Mouse (Mus musculus) intestine, embryonic 15.5 days (tissue): ENCODE measurements around the gene Sec31a. TPM values are rescaled to one million over a fixed set of nuclear protein-coding genes. Genes with fewer than 3 reads are reported as not detected.

Experiments
- ATAC-seq: fragments of 200-750 bp; cut with Nextera tagmentation; 2 replicates; pipeline ENCODE4 v1.8.0; 2017; ENCODE audit warnings: moderate TSS enrichment, moderate library complexity
- H3K27ac ChIP-seq: fragments of 300-500 bp; sonication (generic); 2 replicates; pipeline ENCODE4 v1.5.1; 2015; ENCODE audit warnings: mild to moderate bottlenecking, inconsistent platforms
- H3K27me3 ChIP-seq: fragments of 300-500 bp; sonication (generic); replicated peaks from 2 replicates; pipeline ENCODE4 v1.6.1; 2015; ENCODE audit warnings: inconsistent platforms
- H3K36me3 ChIP-seq: fragments of 300-500 bp; sonication (generic); 2 replicates; pipeline ENCODE4 v1.6.1; 2015; ENCODE audit warnings: inconsistent platforms
- H3K4me1 ChIP-seq: fragments of 300-500 bp; sonication (generic); replicated peaks from 2 replicates; pipeline ENCODE4 v1.6.1; 2015; ENCODE audit warnings: inconsistent platforms
- H3K4me2 ChIP-seq: fragments of 300-500 bp; sonication (generic); replicated peaks from 2 replicates; pipeline ENCODE4 v1.6.1; 2015; ENCODE audit warnings: mild to moderate bottlenecking, inconsistent platforms
- H3K4me3 ChIP-seq: fragments of 300-500 bp; sonication (generic); replicated peaks from 2 replicates; pipeline ENCODE4 v1.5.1; 2015; ENCODE audit warnings: inconsistent platforms
- H3K9ac ChIP-seq: fragments of 300-500 bp; sonication (generic); 2 replicates; pipeline ENCODE4 v1.6.1; 2015; ENCODE audit warnings: inconsistent platforms
- H3K9me3 ChIP-seq: fragments of 300-500 bp; sonication (generic); 2 replicates; pipeline ENCODE4 v1.6.1; 2016; ENCODE audit warnings: inconsistent platforms
- WGBS: fragments of 180-500 bp; shearing (Covaris S2); methylation state at CpG from one replicate; pipeline ENCODE4 v1.1.7; 2015; 5-methylcytosine and 5-hydroxymethylcytosine counted together
- polyA plus RNA-seq: library from polyadenylated mRNA; unstranded; fragments of >200 nt; fragmentation: Nextera tagmentation; extraction: Ambion mirVana; gene quantifications from 2 replicates; pipeline ENCODE4 v1.2.1, GENCODE M21; 2015

Gene Sec31a
- polyA plus RNA-seq, 1 experiment from 2014 or later = 179 TPM

DNA sequence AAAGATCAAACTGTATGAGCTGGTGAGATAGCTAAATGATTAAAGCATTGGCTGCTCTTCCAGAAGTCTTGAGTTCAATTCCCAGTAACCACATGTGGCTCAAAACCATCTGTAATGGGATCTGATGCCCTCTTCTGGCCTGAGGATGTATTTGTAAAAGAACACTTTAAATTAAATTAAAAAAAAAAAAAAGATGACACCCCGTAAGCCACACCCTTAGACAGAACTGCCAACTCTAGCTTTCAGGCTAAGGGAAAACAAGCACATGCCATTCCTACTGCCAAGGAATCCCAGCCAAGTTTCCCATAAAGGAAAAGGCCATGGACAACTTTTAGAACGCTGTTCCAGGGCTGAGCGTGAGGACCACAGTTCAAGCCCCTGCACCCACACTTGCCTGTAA, 22.4 kb downstream of the Sec31a start:
- Histone ChIP-seq H3K27ac (no peak overlapping the region), H3K4me1 (no peaks in the 10 kb centered on the region), H3K9me3 (no peaks in the 10 kb centered on the region), H3K4me2 (no peak overlapping the region), H3K27me3 (no peaks in the 10 kb centered on the region), H3K9ac (no peak overlapping the region), H3K36me3 (peaks cover 44% of the 10 kb centered on the region), H3K4me3 (no peak overlapping the region)
- 85% methylated on average over 3 of the region's 3 CpGs for WGBS
- ATAC-seq = no peak

DNA sequence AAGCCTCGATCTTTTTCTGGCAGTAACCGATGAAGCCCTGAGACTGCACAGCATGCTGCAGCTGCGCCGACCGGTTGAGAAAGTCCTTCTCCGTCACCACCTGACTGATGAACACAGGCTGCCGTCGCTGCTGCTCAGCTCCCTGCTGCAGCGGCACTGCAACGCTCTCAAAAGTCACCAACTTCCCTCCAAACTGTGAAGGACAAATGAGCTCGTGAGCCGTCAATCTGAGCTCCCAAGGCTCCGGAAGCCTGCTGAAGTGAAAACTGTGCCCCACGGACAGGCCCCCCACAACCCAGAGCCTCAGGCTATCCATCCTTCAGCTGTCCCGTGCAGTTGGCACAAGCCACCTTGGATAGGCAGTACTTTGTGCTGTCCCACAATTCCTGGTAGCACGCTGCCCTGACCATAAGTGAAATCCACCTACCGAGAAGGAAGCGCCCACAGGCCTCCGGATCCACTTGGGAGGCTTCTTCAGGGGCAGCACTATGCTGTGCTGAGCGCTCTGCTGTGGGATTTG, 23.5 kb downstream of the Sec31a start:
- ATAC-seq = no peak
- 92% methylated on average over 20 of the region's 20 CpGs for WGBS
- no peak overlapping the region for H3K27ac ChIP-seq
- no peak overlapping the region for H3K4me2 ChIP-seq
- no peaks in the 10 kb centered on the region for H3K9me3 ChIP-seq
- no peak overlapping the region for H3K9ac ChIP-seq
- H3K4me3 ChIP-seq = no peak overlapping the region
- no peaks in the 10 kb centered on the region for H3K4me1 ChIP-seq
- H3K36me3 ChIP-seq = peaks cover 39% of the 10 kb centered on the region
- H3K27me3 ChIP-seq = no peaks in the 10 kb centered on the region

DNA sequence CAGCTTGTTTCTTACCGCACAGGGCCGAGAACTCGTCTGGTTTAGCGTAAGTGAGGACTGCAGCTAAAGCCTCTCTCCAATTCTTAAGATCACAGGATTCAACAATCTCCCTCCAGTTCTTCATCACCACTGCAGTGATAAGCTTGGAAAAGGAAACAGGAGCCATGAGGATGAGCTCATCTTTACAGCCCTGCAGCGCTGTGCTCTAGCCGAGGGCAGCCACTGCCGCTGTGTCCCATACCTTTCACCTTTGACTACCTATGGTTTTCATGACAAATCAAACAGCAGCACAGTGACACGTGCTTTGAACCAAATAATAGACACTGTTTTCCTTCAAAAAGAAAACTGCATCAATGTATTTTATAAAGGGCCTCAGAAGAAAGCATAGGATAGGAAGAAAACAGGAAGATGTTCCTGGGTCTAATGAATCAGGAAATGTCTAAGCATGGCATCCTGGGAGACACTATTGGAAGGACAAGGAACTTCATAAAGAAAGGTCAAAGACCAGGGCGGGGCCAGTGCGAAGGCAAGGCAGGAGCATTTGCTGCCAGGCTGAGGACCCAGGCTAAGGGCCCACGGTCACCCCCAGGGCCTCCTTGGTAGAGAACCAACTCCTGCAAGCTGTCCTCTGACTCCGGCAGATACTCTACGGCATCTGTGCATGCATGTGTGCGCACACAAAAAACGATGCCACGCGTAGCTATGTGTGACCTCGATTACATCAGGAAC, 32.1 kb downstream of the Sec31a start:
- Histone ChIP-seq H3K9me3 (no peaks in the 10 kb centered on the region), H3K4me2 (no peak overlapping the region), H3K9ac (no peak overlapping the region), H3K27ac (peak overlapping the region; percentile 49; the same call in 1 of the 2 replicates), H3K4me3 (no peak overlapping the region), H3K36me3 (peaks cover 42% of the 10 kb centered on the region), H3K27me3 (no peaks in the 10 kb centered on the region), H3K4me1 (no peaks in the 10 kb centered on the region)
- ATAC-seq = peak; percentile 65
- 81% methylated on average over 18 of the region's 18 CpGs for WGBS

DNA sequence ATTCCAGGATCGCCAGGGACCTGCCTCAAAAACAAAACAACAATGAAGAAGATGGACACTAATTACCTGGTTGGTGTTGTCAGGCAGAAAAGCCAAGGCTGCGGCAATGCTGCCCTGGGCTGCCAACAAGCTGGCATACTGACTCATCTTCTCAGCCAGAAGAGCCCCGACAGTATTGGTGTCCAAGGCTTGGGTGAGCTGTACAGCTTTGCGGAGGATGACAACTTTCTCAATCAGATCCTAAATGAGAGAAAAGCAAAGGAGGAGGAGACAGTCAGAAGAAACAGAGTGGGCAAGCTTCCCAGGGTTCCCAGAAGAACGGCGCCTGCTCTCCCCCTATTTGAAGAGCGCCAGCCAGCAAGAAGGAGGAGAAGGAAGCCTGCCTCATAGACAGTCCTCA, 34.9 kb downstream of the Sec31a start:
- Histone ChIP-seq H3K4me1 (no peaks in the 10 kb centered on the region), H3K27me3 (no peaks in the 10 kb centered on the region), H3K9ac (no peak overlapping the region), H3K36me3 (peaks cover 51% of the 10 kb centered on the region), H3K9me3 (no peaks in the 10 kb centered on the region), H3K4me2 (no peak overlapping the region), H3K4me3 (no peak overlapping the region), H3K27ac (peak overlapping the region; percentile 54; the same call in 1 of the 2 replicates)
- no peak for ATAC-seq
- WGBS = 93% methylated on average over 7 of the region's 7 CpGs

DNA sequence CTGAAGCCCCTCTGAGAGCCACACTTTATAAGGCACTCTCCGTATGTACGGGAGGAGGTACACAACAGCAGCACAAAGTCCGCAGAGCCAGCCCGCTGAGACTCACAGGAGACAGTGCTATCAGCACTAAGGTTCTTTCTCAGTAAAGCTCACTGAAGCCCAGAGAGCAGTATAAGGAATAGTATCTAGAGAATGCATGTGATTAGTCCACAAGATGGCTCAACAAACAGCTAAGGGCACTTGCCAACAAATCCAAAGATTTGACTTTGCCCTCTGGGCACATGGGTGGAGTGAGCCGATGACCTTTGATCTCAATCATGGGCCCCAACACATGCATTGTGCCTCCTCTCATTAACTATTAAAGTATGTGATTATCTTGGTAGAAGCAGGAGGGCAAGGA, 35.8 kb downstream of the Sec31a start:
- no peak overlapping the region for H3K9ac ChIP-seq

DNA sequence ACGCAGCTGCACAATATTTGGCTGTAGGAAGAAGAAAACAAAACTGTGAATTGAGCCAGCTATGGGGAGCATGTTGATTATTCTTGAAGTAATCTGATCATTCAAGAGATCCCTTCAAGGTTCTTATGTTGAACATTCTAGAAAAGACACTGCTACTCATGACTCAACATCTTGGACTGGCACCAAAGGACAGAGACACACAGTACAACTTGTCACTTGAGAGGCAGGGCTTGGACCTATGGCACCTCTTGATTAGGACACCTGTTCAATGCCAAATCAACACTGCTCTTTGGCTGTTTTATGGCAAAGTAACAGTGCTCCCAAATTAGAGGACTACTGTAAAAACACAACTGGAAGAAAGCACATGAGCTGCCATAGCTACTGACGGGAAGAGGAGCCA, 37.1 kb downstream of the Sec31a start:
- Histone ChIP-seq H3K36me3 (peaks cover 56% of the 10 kb centered on the region), H3K9ac (no peak overlapping the region), H3K9me3 (no peaks in the 10 kb centered on the region), H3K27ac (no peak overlapping the region), H3K4me2 (no peak overlapping the region), H3K27me3 (no peaks in the 10 kb centered on the region), H3K4me1 (no peaks in the 10 kb centered on the region), H3K4me3 (no peak overlapping the region)
- WGBS = 93% methylated on average over 2 of the region's 2 CpGs
- ATAC-seq = no peak

More for the DNA sequence above, 35.8 kb downstream of the Sec31a start:
- no peaks in the 10 kb centered on the region for H3K27me3 ChIP-seq
- peaks cover 49% of the 10 kb centered on the region for H3K36me3 ChIP-seq
- 74% methylated on average over 5 of the region's 5 CpGs for WGBS
- peak overlapping the region; percentile 31; the same call in 1 of the 2 replicates for H3K4me2 ChIP-seq
- no peak overlapping the region for H3K4me3 ChIP-seq
- H3K4me1 ChIP-seq = no peaks in the 10 kb centered on the region
- H3K9me3 ChIP-seq = no peaks in the 10 kb centered on the region
- peak overlapping the region; percentile 95 for H3K27ac ChIP-seq
- ATAC-seq = peak; percentile 90

DNA sequence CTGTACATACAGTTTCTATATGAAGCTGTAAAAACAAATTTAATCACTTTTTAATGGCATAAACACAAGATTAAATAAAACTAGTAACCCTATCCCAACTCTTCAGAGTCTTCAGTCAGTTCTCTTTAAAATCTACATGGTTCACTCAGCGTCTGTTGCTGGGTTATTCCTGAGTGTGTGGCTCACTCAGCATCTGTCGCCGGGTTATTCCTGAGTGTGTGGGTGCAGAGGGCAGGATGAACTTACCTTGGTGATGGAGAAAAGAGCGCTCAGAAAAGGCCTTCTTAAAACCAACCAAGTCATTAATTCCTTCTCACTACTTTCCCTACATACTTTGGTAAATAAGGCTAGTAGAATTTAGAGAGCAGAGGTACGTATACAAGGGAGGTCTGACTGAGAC, 37.8 kb downstream of the Sec31a start:
- no peak overlapping the region for H3K27ac ChIP-seq
- peaks cover 55% of the 10 kb centered on the region for H3K36me3 ChIP-seq
- H3K9me3 ChIP-seq = no peaks in the 10 kb centered on the region
- WGBS = 91% methylated on average over 5 of the region's 5 CpGs
- H3K4me1 ChIP-seq = no peaks in the 10 kb centered on the region
- H3K4me3 ChIP-seq = no peak overlapping the region
- no peak overlapping the region for H3K9ac ChIP-seq
- H3K27me3 ChIP-seq = no peaks in the 10 kb centered on the region
- ATAC-seq = no peak
- no peak overlapping the region for H3K4me2 ChIP-seq

DNA sequence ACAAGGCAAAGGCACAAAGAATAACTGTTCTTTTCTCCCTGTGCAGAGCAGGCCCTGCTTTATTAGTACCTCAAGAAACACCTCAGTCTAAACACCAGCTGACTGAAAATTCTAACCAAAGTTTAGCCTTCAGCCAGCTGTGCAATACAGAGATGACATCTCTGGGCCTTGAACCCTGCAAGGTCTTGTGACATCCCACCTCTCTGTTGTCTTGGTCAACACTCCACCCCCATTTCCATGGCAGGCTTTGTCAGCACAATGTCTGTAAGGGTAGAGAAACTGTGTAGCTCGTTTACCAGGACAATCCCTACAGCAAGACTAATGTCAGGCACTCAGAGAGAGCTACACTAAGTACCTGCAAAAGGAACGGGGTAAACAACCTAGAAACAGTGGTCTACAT, 38.7 kb downstream of the Sec31a start:
- no peaks in the 10 kb centered on the region for H3K27me3 ChIP-seq
- WGBS = 71% methylated on average over 2 of the region's 2 CpGs
- ATAC-seq = no peak
- H3K9ac ChIP-seq = no peak overlapping the region
- no peaks in the 10 kb centered on the region for H3K4me1 ChIP-seq
- H3K9me3 ChIP-seq = no peaks in the 10 kb centered on the region
- H3K36me3 ChIP-seq = peaks cover 48% of the 10 kb centered on the region
- H3K4me2 ChIP-seq = no peak overlapping the region
- H3K4me3 ChIP-seq = no peak overlapping the region
- H3K27ac ChIP-seq = no peak overlapping the region

DNA sequence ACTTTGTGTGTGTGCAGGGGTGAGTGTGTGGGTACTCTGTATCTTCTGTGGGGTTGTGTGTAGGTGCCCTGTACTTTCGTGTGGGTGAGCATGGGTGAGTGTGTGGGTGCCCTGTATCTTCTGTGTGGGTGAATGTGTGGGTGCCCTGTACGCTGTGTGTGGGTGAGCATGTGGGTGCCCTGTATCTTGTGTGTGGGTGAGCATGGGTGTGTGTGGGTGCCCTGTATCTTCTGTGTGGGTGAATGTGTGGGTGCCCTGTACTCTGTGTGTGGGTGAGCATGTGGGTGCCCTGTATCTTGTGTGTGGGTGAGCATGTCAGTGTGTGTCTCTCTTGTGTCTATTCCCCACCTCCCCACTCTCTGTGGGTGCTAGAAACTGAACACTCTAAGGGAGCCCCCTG, 41.3 kb downstream of the Sec31a start:
- ATAC-seq = 0 out of 2 replicates have a peak, but pooled peaks have one; percentile 10
- H3K9me3 ChIP-seq = no peaks in the 10 kb centered on the region

DNA sequence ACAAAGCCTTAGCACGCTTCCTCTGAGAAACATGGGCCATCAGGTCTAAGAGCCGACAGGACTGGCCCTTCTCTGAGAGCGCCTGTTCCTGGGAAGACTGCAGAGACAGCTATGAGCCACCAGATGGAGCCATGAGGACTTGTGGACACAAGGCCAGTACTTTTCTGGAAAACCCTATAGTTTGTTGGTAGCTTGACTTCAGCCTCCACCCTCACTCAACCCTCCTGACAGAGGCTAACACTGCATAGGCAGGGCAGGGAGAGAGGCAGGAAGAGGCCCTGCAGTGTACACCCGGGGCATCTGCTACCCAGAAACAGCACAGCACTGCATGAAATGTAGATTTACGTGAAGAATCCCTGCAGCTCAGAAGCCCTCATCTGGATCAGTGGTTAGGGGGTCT, 42.1 kb downstream of the Sec31a start:
- H3K27me3 ChIP-seq = no peaks in the 10 kb centered on the region
- H3K4me1 ChIP-seq = no peaks in the 10 kb centered on the region
- H3K4me3 ChIP-seq = no peak overlapping the region
- WGBS = 43% methylated on average over 5 of the region's 5 CpGs
- H3K4me2 ChIP-seq = no peak overlapping the region
- H3K36me3 ChIP-seq = peaks cover 23% of the 10 kb centered on the region
- H3K9ac ChIP-seq = no peak overlapping the region
- no peak overlapping the region for H3K27ac ChIP-seq
- no peaks in the 10 kb centered on the region for H3K9me3 ChIP-seq
- ATAC-seq = peak; percentile 82

More for the DNA sequence above, 41.3 kb downstream of the Sec31a start:
- peaks cover 27% of the 10 kb centered on the region for H3K36me3 ChIP-seq
- 91% methylated on average over 2 of the region's 2 CpGs for WGBS
- H3K4me1 ChIP-seq = no peaks in the 10 kb centered on the region
- no peak overlapping the region for H3K9ac ChIP-seq
- no peak overlapping the region for H3K4me2 ChIP-seq
- H3K4me3 ChIP-seq = no peak overlapping the region
- no peak overlapping the region for H3K27ac ChIP-seq
- no peaks in the 10 kb centered on the region for H3K27me3 ChIP-seq

DNA sequence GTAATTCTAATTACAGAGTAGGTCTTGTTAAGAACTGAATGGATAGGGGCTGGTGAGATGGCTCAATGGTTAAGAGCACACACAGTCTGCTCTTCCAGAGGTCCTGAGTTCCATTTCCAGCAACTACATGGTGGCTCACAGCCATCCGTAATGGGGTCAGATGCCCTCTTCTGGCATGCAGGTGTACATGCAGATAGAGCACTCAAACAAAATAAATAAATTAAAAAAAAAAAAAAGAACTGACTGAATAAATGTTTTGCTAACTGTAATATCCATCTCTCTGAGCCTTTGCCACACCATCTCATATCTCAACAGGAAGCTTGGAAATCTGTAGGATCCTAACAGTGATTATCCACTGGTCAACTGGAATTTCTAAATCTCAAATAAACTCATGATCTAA, 45.1 kb downstream of the Sec31a start:
- ATAC-seq = no peak
- Histone ChIP-seq H3K4me2 (no peak overlapping the region), H3K4me1 (no peaks in the 10 kb centered on the region), H3K9me3 (no peaks in the 10 kb centered on the region), H3K27me3 (no peaks in the 10 kb centered on the region), H3K9ac (no peak overlapping the region), H3K4me3 (no peak overlapping the region), H3K27ac (no peak overlapping the region), H3K36me3 (peaks cover 25% of the 10 kb centered on the region)
- 53% methylated on average over 1 of the region's 1 CpGs for WGBS

DNA sequence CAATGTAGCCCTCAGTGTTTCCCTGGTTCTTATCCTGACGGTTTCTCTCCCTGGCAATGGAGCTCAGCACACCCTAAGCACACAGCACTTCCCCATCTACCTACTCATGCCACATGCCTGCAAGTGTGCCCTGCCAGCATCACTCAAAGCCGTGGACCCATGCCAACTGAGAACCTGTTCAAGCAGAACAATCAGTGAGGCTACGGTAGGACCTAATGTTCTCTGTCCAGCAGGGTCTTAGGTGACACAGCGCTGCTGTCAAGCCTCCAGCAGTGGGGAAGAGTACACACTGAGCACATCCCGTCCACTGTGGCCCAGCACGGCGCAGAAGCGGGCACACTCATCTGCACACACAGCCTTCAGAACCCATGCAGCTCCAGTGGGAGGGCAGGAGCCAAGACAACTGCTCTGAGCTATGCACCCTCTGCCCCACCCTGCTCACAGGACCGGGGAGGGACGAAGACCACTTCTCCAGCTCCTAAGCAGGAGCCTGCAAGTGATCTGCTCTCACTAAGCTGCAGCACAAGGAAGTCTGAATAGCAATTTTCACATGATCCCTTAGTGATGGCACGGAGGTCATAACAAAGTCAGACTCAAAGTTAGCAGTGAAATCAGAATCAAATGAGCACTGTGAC, 46.1 kb downstream of the Sec31a start:
- H3K9ac ChIP-seq = no peak overlapping the region
- H3K4me3 ChIP-seq = no peak overlapping the region
- ATAC-seq = no peak
- no peak overlapping the region for H3K27ac ChIP-seq
- WGBS = 91% methylated on average over 11 of the region's 11 CpGs
- no peaks in the 10 kb centered on the region for H3K9me3 ChIP-seq
- H3K4me2 ChIP-seq = no peak overlapping the region
- H3K27me3 ChIP-seq = no peaks in the 10 kb centered on the region
- H3K4me1 ChIP-seq = no peaks in the 10 kb centered on the region
- peaks cover 29% of the 10 kb centered on the region for H3K36me3 ChIP-seq

DNA sequence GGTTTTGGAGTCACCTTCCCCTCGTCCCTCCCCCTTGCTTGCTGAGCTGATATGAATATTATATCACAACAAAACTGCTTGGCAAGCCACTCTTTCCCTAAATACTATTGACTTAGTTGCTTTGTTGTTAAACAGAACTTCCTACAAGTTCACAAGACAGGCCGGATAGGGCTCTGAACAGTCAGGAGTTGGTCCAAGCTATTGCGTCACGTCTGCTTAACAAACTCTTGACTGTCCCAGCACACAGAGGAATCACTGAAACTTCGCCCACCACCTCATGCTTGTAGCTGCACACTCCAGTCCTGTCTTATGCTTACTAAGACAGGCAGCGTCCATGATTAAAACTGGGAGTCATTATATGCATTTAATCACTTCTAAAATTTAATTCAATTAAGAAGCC, 46.9 kb downstream of the Sec31a start:
- ATAC-seq = no peak
- Histone ChIP-seq H3K27me3 (no peaks in the 10 kb centered on the region), H3K4me1 (no peaks in the 10 kb centered on the region), H3K9me3 (no peaks in the 10 kb centered on the region), H3K27ac (no peak overlapping the region), H3K9ac (no peak overlapping the region), H3K36me3 (peaks cover 28% of the 10 kb centered on the region), H3K4me2 (no peak overlapping the region), H3K4me3 (no peak overlapping the region)
- 91% methylated on average over 6 of the region's 6 CpGs for WGBS
